Mouse (Mus musculus): Measurements from ENCODE around the gene Stt3b.

DNA sequence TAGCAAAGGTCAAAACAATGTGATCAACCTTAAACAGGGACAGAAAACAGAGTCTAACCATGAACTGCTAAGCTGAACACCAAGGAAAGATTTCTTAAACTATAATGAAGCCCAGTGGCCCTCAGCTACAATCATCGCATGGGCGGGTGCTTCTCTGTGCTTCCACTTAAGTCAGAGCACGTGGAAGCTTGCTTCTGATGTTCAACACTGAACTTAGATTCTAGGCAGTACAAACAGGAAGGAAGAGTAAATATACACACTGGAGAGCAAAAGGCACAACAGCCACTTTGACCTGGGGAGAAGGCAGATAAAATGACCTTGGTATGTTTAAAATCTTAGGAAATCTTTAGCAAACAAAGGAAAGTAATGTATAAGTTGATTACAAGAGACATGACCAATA, 38.7 kb downstream of the Stt3b start:
- TF ChIP-seq USF1 (IDR thresholded peaks at IDR 0.05; ENCODE audit: low read depth) (no peak), CTCF (IDR thresholded peaks at IDR 0.05; ENCODE audit: control insufficient read depth, insufficient read depth, insufficient read length) (no peak), MYOG (IDR thresholded peaks at IDR 0.05; ENCODE audit: control insufficient read depth, extremely low read depth, insufficient read length) (no peak), MAX (IDR thresholded peaks at IDR 0.05) (no peak)

Measured in C2C12 (cell line).